Mouse (Mus musculus) lung, adult 2 months (tissue): ENCODE measurements at regions not wholly inside any gene's neighbourhood (a gene's known extent, or its start where the extent isn't known, plus 50 kb on each side); places are given as distances from the start of the nearest gene placed in this dataset.

Experiments used
- CTCF ChIP-seq: fragments of 200-500 bp; IDR thresholded peaks from 2 replicates; pipeline ENCODE4 v1.5.1; 2011; ENCODE audit warnings: mild to moderate bottlenecking, low read length, control low read depth; ENCODE audit not compliant: insufficient read depth
- POLR2A ChIP-seq: fragments of 200-500 bp; IDR thresholded peaks from 2 replicates; pipeline ENCODE4 v1.6.1; 2011; ENCODE audit warnings: low read depth, mild to moderate bottlenecking, control low read depth, low read length, borderline replicate concordance; ENCODE audit errors: extremely low read depth

GRCm38 (mm10) chr2:10658317-10658716 is 288.0 kb downstream of the Sfmbt2 start:
- TF ChIP-seq POLR2A (no peak), CTCF (no peak)
